Mouse (Mus musculus): ENCODE data around the gene Brd9. TPM values are rescaled to one million over a fixed set of nuclear protein-coding genes. Genes with fewer than 3 reads are reported as not detected.

Brd9 gene
- 97.4 and 104 TPM in 2 replicates for polyA plus RNA-seq (2015; fragmentation: Nextera tagmentation; extraction: Ambion mirVana)

DNA sequence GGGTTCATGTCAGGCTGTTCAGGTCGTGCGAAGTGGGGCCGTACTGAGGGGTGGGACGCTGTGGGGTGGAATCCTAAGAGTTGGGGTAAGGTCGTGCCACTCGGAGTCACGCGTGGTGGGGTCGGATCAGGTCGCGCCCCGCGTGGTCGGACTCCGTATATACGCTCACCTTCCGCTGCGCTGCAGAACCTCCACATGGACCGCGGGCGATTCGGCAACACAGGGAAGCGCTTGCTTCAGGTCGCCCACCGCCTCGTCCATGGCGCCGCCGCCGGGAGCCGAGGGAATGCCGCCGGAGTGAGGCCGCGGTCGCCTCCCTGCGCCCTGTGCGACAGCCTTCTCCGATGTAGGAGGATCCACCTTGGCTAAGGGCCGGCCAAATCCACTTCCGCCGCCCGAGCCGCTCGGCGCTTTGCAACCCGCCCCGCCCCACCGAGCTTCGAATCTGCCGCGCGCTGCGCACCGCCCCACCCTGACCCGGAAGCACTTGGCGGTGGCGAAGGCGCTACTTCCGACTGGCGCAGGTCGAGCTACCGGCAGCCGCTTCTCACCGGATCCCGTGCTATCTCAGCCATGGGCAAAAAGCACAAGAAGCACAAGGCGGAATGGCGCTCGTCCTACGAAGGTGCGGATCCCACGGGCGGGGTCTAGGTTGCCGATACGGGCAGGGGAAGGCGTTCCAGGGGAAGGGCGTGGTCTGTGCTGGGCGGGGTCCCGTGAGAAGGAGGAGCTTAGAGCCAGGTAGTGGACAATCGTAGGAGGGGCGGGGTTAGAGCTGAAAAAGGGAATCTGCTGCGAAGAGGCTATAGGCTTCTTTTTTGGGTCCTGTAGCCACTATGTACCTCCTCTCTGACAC lies at the start of gene Brd9, which contains the start of gene Trip13:
Brd9 (plus strand) TSS at position 491 of the 856 bp plus-strand sequence.
Trip13 (minus strand) TSS at position 464 of the 856 bp plus-strand sequence.
- peaks cover 18% of the 10 kb centered on the region for H3K36me3 ChIP-seq (replicated peaks)
- H3K9me3 ChIP-seq = no peaks in the 10 kb centered on the region
- H3K4me1 ChIP-seq = peaks cover 17% of the 10 kb centered on the region
- H3K4me3 ChIP-seq = peak within 1 kb of the TSS; percentile 86
- H3K27ac ChIP-seq = peak within 1 kb of the TSS; percentile 89
- H3K9ac ChIP-seq = peak within 1 kb of the TSS; percentile 73
- peak within 1 kb of the TSS; percentile 88 for H3K4me2 ChIP-seq
- H3K27me3 ChIP-seq (replicated peaks) = no peaks in the 10 kb centered on the region
- under 1% methylated on average over 82 of the region's 82 CpGs for WGBS
- peak; percentile 98 for ATAC-seq (replicated peaks)

DNA sequence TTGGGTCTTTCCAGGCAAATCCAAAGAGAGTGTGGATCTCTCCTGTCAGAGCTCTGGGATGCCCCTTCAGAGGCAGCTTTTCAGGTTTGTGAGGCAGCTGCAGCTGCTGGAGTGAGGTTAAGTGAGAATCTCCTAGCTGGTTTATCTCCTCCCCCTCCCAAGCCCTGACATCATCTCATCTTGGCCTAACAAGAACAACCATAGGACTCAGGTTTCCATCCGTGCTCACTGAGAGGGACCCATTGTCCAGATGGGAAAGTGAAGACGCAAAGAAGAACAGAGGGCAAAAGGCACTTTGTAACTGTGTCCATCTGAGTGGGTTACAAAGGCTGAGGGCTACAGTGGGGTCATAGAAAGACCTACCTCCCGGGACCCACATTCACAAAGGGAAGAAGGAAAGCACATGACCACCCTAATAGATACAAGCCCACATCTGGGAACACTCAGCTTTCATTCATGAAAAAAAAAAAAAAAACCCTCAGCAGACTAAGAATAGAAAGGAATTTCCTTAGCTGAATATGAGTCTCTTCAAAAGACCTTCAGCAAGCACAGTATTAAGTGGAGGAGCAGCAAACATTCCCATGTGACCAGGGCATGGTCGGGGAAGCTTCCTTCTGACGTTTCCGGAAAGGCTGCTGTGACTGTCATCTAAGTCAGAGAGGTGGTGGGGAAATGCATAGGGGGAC lies 45.0 kb upstream of the Brd9 start:
- Histone ChIP-seq H3K4me1 (no peaks in the 10 kb centered on the region), H3K9ac (no peak overlapping the region), H3K27me3 (replicated peaks) (no peaks in the 10 kb centered on the region), H3K27ac (no peak overlapping the region), H3K4me2 (no peak overlapping the region), H3K4me3 (no peak overlapping the region), H3K36me3 (replicated peaks) (no peaks in the 10 kb centered on the region), H3K9me3 (no peaks in the 10 kb centered on the region)
- no peak for ATAC-seq (replicated peaks)
- whole genome bisulfite sequencing = 68% methylated on average over 6 of the region's 6 CpGs

DNA sequence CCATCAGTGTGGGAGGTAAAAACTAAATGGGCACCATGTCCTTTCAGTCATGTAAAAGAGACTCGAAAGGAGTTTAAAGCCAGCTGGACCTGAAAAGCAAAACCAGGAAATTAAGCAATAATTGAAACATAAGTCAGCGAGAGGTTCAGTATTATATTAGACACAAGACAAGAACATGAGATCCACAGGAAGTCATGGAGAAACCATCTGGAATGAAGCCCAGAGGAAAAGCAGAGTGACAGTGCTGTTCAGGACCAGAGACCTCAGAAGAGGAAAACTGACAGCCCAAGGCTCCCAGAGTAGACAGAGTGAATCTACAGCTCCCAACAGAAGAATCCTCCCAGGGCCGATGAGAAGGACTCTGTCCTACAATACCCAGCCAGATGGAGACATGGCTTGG lies 40.0 kb upstream of the Brd9 start:
- WGBS = 92% methylated on average over 3 of the region's 3 CpGs
- Histone ChIP-seq H3K27me3 (replicated peaks) (no peaks in the 10 kb centered on the region), H3K36me3 (replicated peaks) (no peaks in the 10 kb centered on the region), H3K4me1 (no peaks in the 10 kb centered on the region), H3K27ac (no peak overlapping the region), H3K4me2 (no peak overlapping the region), H3K9me3 (no peaks in the 10 kb centered on the region), H3K9ac (no peak overlapping the region), H3K4me3 (no peak overlapping the region)
- no peak for ATAC-seq (replicated peaks)

DNA sequence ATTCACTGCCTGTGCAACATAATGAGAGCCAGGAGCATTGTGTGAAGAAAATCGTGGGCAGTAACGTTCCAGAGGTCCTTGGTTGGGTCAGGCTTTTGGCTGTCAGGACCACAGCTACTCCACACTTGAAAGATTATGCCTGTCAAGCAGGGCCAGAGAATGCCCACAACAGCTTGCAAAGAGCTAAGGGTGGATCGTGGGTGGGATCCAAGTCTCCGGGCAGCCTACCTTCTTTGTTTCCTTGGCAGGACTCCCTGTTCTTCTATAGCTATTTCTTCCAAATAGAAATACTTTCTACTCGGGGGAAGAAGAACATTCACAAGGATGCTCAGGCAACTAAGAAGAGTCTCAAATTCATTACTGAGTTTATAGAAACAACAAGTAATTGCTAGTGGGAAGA lies 30.5 kb upstream of the Brd9 start:
- Histone ChIP-seq H3K4me2 (no peak overlapping the region), H3K27ac (no peak overlapping the region), H3K27me3 (replicated peaks) (no peaks in the 10 kb centered on the region), H3K4me1 (no peaks in the 10 kb centered on the region), H3K9ac (no peak overlapping the region), H3K36me3 (replicated peaks) (no peaks in the 10 kb centered on the region), H3K4me3 (no peak overlapping the region), H3K9me3 (no peaks in the 10 kb centered on the region)
- no peak for ATAC-seq (replicated peaks)
- WGBS = 80% methylated on average over 5 of the region's 5 CpGs

DNA sequence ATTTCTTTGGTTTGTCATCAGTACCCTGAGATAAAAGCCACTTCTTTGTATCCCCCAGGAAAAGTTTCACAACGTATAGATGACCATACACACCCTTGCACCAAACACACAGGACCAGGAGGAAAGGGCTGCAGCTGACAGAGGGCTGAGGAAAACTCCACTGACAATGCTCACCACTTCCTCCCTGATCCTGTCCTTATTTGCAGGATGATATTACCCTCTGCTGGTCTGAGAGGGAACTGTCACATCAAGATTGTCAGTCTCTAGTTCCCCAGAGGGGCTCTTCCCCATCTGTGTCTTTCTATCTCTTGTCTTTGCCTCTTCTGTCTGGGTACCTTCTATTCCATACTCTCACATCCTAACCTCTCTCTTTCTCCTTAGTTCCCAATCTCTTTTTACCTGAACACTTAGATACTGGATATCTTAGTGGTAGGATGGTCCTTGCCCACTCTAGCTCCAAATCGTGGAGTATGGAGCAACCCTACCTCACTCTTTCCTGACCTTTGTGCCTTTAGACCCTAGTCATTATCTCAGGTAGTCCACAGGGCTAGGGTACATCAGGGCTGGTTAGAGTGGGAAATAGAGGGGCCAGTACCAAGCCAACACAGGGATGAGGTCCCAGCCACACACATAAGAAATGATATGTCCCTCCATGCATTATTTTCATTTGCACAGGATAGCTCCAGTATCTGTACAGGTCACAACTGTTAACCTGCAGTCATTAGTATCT lies 29.8 kb upstream of the Brd9 start:
- Histone ChIP-seq H3K27me3 (replicated peaks) (no peaks in the 10 kb centered on the region), H3K27ac (no peak overlapping the region), H3K4me1 (no peaks in the 10 kb centered on the region), H3K36me3 (replicated peaks) (no peaks in the 10 kb centered on the region), H3K9me3 (no peaks in the 10 kb centered on the region), H3K9ac (no peak overlapping the region), H3K4me2 (no peak overlapping the region), H3K4me3 (no peak overlapping the region)
- ATAC-seq (replicated peaks) = peak; percentile 90
- WGBS = 65% methylated on average over 2 of the region's 2 CpGs

DNA sequence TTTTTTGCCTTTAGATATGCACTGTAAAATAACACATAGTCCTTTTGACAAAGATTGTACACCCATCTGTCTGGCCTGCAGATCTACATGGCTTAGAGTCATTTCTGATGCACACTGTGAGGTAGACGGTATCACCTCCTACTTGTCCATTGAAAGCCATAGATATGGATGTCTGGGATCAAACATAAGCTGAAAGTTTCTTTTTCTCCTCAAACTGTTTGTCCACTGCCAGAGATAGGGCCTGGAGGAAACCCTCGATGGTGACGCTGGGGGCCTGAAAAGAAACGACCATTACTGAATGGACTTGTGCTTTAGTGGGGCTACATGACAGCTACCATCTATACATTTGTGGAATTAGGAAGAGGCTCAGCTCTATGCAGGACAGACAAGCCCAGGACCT lies 24.5 kb upstream of the Brd9 start:
- no peaks in the 10 kb centered on the region for H3K36me3 ChIP-seq (replicated peaks)
- no peaks in the 10 kb centered on the region for H3K9me3 ChIP-seq
- H3K4me2 ChIP-seq = no peak overlapping the region
- 92% methylated on average over 4 of the region's 4 CpGs for WGBS
- H3K9ac ChIP-seq = no peak overlapping the region
- no peaks in the 10 kb centered on the region for H3K4me1 ChIP-seq
- H3K4me3 ChIP-seq = no peak overlapping the region
- no peaks in the 10 kb centered on the region for H3K27me3 ChIP-seq (replicated peaks)
- ATAC-seq (replicated peaks) = no peak
- H3K27ac ChIP-seq = no peak overlapping the region

DNA sequence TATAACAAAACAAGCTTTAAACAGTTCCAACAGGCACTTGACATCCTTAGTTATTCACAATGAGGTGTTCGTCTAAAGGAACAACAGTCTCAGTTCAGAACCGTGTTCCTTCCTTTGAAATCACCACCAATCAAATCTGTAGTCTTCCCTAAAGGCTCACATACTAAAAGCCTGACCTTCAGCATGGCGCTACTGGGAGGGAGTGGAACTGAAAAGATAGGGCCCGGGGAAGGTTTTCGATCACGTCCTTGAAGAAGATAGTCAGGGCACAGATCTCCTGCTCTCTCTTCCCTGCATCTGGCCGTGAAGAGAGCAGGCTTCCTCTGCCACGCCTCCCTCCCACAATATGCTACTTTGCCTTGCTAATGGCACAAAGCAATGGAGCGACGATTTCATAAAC lies 5.4 kb upstream of the Brd9 start:
- WGBS = 85% methylated on average over 10 of the region's 10 CpGs
- Histone ChIP-seq H3K36me3 (replicated peaks) (peaks cover 6% of the 10 kb centered on the region; the same call in 1 of the 2 replicates), H3K4me1 (peaks cover 7% of the 10 kb centered on the region), H3K27ac (no peak overlapping the region), H3K27me3 (replicated peaks) (no peaks in the 10 kb centered on the region), H3K4me3 (no peak overlapping the region), H3K9ac (no peak overlapping the region), H3K4me2 (no peak overlapping the region), H3K9me3 (no peaks in the 10 kb centered on the region)
- ATAC-seq (replicated peaks) = no peak

DNA sequence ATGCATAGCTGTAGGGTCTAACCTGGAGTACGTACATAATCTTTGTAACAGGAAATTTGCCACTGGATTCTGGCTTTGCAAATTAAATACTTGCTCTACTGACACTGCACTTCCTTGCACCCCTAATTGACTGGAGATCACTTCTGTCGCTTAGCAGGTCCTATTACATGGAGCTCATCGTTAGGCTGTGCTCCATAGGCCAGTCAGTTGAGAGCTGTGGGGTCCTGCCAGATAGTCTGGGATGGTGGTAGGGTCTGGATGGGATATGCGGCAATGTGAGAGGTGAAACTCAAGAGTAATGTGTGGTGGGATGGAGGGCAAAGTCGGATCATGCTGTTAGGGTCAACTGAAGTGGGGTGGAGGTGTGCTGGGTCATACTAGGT lies 682 bp upstream of the Brd9 start:
- WGBS = 13% methylated on average over 5 of the region's 5 CpGs

DNA sequence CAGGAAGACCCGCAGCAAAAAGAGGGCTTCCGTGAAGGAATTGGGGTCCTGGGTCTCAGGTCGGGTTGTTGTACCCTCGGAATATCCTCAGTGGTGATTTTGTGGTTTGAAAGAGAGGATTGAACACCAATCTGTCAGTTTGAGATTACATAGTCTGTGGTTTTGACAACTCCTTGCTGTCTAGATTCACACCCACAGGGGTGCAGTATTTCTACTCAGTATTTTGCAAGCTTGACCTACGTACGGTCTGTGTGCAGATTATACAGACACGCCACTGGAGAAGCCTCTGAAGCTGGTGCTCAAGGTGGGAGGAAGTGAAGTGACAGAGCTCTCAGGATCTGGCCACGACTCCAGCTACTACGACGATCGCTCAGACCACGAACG lies 558 bp downstream of the Brd9 start:
- H3K4me2 ChIP-seq = peak overlapping the region; percentile 88
- H3K9ac ChIP-seq = peak overlapping the region; percentile 73
- WGBS = 42% methylated on average over 13 of the region's 13 CpGs
- H3K4me1 ChIP-seq = peaks cover 17% of the 10 kb centered on the region
- H3K27me3 ChIP-seq (replicated peaks) = no peaks in the 10 kb centered on the region
- peaks cover 24% of the 10 kb centered on the region for H3K36me3 ChIP-seq (replicated peaks)
- peak overlapping the region; percentile 89 for H3K27ac ChIP-seq
- peak; percentile 53 for ATAC-seq (replicated peaks)
- peak overlapping the region; percentile 86 for H3K4me3 ChIP-seq
- no peaks in the 10 kb centered on the region for H3K9me3 ChIP-seq

More for the DNA sequence above, 682 bp upstream of the Brd9 start:
- Histone ChIP-seq H3K9me3 (no peaks in the 10 kb centered on the region), H3K4me1 (peaks cover 17% of the 10 kb centered on the region), H3K27me3 (replicated peaks) (no peaks in the 10 kb centered on the region), H3K4me2 (peak overlapping the region; percentile 88), H3K36me3 (replicated peaks) (peaks cover 12% of the 10 kb centered on the region), H3K27ac (no peak overlapping the region), H3K9ac (peak overlapping the region; percentile 73), H3K4me3 (peak overlapping the region; percentile 86)
- peak; percentile 43 for ATAC-seq (replicated peaks)

DNA sequence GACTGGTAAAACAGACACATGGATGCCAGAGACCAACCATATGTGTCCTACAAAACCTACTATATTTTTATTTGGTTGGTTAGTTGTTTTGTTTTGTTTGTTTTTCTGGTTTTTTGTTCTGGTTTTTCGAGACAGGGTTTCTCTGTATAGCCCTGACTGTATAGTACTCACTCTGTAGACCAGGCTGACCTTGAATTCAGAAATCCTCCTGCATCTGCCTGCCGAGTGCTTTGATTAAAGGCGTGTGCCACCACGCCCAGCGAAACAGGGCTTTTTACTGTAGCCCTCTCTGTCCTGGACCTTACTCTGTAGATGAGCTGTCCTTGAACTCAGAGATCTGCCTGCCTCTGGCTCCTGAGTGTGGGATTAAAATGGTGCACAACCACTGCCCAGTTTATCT lies 1.5 kb downstream of the Brd9 start:
- H3K4me2 ChIP-seq = no peak overlapping the region
- WGBS = 94% methylated on average over 5 of the region's 5 CpGs
- no peaks in the 10 kb centered on the region for H3K9me3 ChIP-seq
- H3K27ac ChIP-seq = no peak overlapping the region
- ATAC-seq (replicated peaks) = no peak
- no peak overlapping the region for H3K9ac ChIP-seq
- no peaks in the 10 kb centered on the region for H3K27me3 ChIP-seq (replicated peaks)
- H3K4me3 ChIP-seq = no peak overlapping the region
- peaks cover 17% of the 10 kb centered on the region for H3K4me1 ChIP-seq
- peaks cover 33% of the 10 kb centered on the region for H3K36me3 ChIP-seq (replicated peaks)

DNA sequence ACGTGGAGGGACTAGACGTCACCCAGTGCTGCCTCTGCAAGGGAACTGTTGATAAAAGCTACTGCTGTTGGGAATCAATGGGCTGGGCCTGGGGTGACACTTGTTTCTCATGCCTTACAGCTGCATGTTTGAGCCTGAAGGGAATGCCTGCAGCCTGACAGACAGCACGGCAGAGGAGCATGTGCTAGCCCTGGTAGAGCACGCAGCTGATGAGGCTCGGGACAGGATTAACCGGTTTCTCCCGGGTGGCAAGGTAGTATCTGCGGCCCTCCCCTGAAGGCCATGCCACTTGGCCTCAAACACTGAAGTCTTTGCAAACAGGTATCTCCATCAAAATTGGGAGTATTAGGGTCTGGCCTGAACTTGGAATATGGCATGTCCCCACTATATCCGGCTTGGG lies 7.0 kb downstream of the Brd9 start:
- Histone ChIP-seq H3K36me3 (replicated peaks) (peaks cover 82% of the 10 kb centered on the region), H3K27ac (no peak overlapping the region)
- WGBS = 94% methylated on average over 9 of the region's 9 CpGs

DNA sequence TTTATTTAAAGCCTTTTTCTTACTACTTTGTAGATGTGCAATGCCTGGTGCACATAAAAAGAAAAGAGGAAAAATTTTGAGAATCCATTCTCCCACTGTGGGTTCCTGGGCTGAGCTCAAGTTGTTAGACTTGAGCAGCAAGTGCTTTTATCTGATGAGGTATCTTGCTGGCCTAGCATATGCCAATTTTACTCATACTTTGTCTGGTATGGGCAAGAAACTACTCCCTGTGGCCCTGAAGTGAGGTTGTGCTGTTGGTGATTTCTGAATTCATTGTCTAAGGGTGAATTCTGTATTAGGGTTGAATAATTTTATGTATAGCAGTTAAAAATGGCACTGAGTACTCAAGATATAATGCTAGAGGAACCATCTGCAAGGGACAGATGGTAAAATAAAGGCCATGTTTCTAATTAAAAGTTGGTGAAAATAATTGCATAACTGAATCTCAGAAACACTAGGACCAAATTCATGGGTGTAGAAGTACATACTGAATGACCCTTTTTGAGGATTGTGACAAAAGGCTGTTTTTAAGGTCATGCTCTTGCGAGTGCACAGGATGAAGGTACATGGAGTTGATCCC lies 16.0 kb downstream of the Brd9 start:
- H3K4me1 ChIP-seq = no peaks in the 10 kb centered on the region
- H3K36me3 ChIP-seq (replicated peaks) = peaks cover 81% of the 10 kb centered on the region
- no peak overlapping the region for H3K9ac ChIP-seq
- no peaks in the 10 kb centered on the region for H3K9me3 ChIP-seq
- no peaks in the 10 kb centered on the region for H3K27me3 ChIP-seq (replicated peaks)
- H3K4me3 ChIP-seq = no peak overlapping the region
- no peak for ATAC-seq (replicated peaks)
- no peak overlapping the region for H3K27ac ChIP-seq
- 97% methylated on average over 1 of the region's 1 CpGs for WGBS
- H3K4me2 ChIP-seq = no peak overlapping the region

More for the DNA sequence above, 7.0 kb downstream of the Brd9 start:
- H3K27me3 ChIP-seq (replicated peaks) = no peaks in the 10 kb centered on the region
- H3K4me3 ChIP-seq = no peak overlapping the region
- H3K9me3 ChIP-seq = no peaks in the 10 kb centered on the region
- H3K4me1 ChIP-seq = no peaks in the 10 kb centered on the region
- H3K9ac ChIP-seq = no peak overlapping the region
- no peak for ATAC-seq (replicated peaks)
- no peak overlapping the region for H3K4me2 ChIP-seq

Data from midbrain, embryonic 15.5 days (tissue).